Mouse (Mus musculus): ENCODE measurements around the gene Krtap4-7.
"Not testable (repeated sequence)": the region's sequence is repeated elsewhere in the genome, so short reads cannot be mapped to it uniquely, and the experiment has no call there.

The Krtap4-7 gene

GRCm38 (mm10) chr11:99603208-99603607 is 40.7 kb downstream of the Krtap4-7 start, which contains the start of gene Gm11938:
Gene Gm11938 (minus strand): TSS chr11:99603308.
- in situ Hi-C loops (cut with MseI, MboI), result not testable (repeated sequence)

- in situ Hi-C loops (cut with MseI, MboI), result not testable (repeated sequence)
These were observed 46.1 kb downstream of the Krtap4-7 start, which contains the start of gene Krtap9-3 for GRCm38 (mm10) chr11:99597742-99598141. Gene Krtap9-3 (minus strand): TSS chr11:99598105.
